Mouse (Mus musculus) stomach, embryonic 14.5 days (tissue): ENCODE measurements around the gene Mast4. TPM values are rescaled to one million over a fixed set of nuclear protein-coding genes. Genes with fewer than 3 reads are reported as not detected.

ENCODE experiments used
- ATAC-seq: fragments of 200-750 bp; cut with Nextera tagmentation; 2 replicates; pipeline ENCODE4 v1.8.0; 2017; ENCODE audit warnings: low read depth, moderate TSS enrichment; ENCODE audit not compliant: insufficient number of reproducible peaks, insufficient read depth, low FRiP score
- H3K27ac ChIP-seq: fragments of 300-500 bp; sonication (generic); 2 replicates; pipeline ENCODE4 v1.5.1; 2014; ENCODE audit warnings: mild to moderate bottlenecking, low read length, moderate library complexity, mixed read lengths
- H3K27me3 ChIP-seq: fragments of 300-500 bp; sonication (generic); 2 replicates; pipeline ENCODE4 v1.6.1; 2014; ENCODE audit warnings: low read length, control low read depth, mixed read lengths; ENCODE audit not compliant: control insufficient read depth, insufficient read depth
- H3K36me3 ChIP-seq: fragments of 300-500 bp; sonication (generic); 2 replicates; pipeline ENCODE4 v1.6.1; 2014; ENCODE audit warnings: mild to moderate bottlenecking, control low read depth, low read length, moderate library complexity, mixed read lengths; ENCODE audit not compliant: control insufficient read depth, insufficient read depth
- H3K4me1 ChIP-seq: fragments of 300-500 bp; sonication (generic); 2 replicates; pipeline ENCODE4 v1.6.1; 2014; ENCODE audit warnings: low read length, control low read depth, mixed read lengths; ENCODE audit not compliant: control insufficient read depth, insufficient read depth
- H3K4me2 ChIP-seq: fragments of 300-500 bp; sonication (generic); replicated peaks from 2 replicates; pipeline ENCODE4 v1.6.1; 2014; ENCODE audit warnings: low read depth, low read length, control low read depth
- H3K4me3 ChIP-seq: fragments of 300-500 bp; sonication (generic); 2 replicates; pipeline ENCODE4 v1.5.1; 2014; ENCODE audit warnings: low read depth, low read length, control low read depth
- H3K9ac ChIP-seq: fragments of 300-500 bp; sonication (generic); replicated peaks from 2 replicates; pipeline ENCODE4 v1.6.1; 2014; ENCODE audit warnings: low read depth, mild to moderate bottlenecking, control low read depth, low read length, moderate library complexity, mixed read lengths
- H3K9me3 ChIP-seq: fragments of 300-500 bp; sonication (generic); 2 replicates; pipeline ENCODE4 v1.6.1; 2016; ENCODE audit warnings: low read depth, low read length, control low read depth; ENCODE audit not compliant: control insufficient read depth
- WGBS: fragments of 180-500 bp; shearing (Covaris S2); extraction: QIAGEN DNeasy Blood & Tissue Kit; methylation state at CpG from one replicate; pipeline ENCODE4 v1.1.7; 2014; 5-methylcytosine and 5-hydroxymethylcytosine counted together
- polyA plus RNA-seq: library from polyadenylated mRNA; unstranded; fragments of >200 nt; fragmentation: Nextera tagmentation; extraction: Ambion mirVana; gene quantifications from 2 replicates; pipeline ENCODE4 v1.2.1, GENCODE M21; 2014

Gene Mast4
- polyA plus RNA-seq, 1 experiment from 2014 or later, result 48.0 TPM

GRCm38 (mm10) chr13:102786666-102787230 lies 547.5 kb downstream of the Mast4 start:
- Histone ChIP-seq H3K4me3 (no peak overlapping the region), H3K4me2 (no peak overlapping the region), H3K4me1 (no peaks in the 10 kb centered on the region), H3K27ac (no peak overlapping the region), H3K27me3 (no peaks in the 10 kb centered on the region), H3K9ac (no peak overlapping the region), H3K9me3 (no peaks in the 10 kb centered on the region), H3K36me3 (peaks cover 13% of the 10 kb centered on the region; the same call in 1 of the 2 replicates)
- 86% methylated on average over 10 of the region's 10 CpGs for WGBS
- no peak for ATAC-seq

- Histone ChIP-seq H3K9me3 (no peaks in the 10 kb centered on the region), H3K4me2 (no peak overlapping the region), H3K27me3 (no peaks in the 10 kb centered on the region), H3K9ac (no peak overlapping the region), H3K4me1 (no peaks in the 10 kb centered on the region), H3K36me3 (peaks cover 19% of the 10 kb centered on the region; the same call in 1 of the 2 replicates), H3K27ac (no peak overlapping the region), H3K4me3 (no peak overlapping the region)
- no peak for ATAC-seq
- WGBS, result 65% methylated on average over 7 of the region's 7 CpGs
Observed at GRCm38 (mm10) chr13:102783531-102784310, 550.6 kb downstream of the Mast4 start.

GRCm38 (mm10) chr13:102779275-102779674 lies 555.0 kb downstream of the Mast4 start:
- no peak for ATAC-seq
- Histone ChIP-seq H3K4me1 (no peaks in the 10 kb centered on the region), H3K27me3 (no peaks in the 10 kb centered on the region), H3K27ac (no peak overlapping the region), H3K36me3 (peaks cover 17% of the 10 kb centered on the region; the same call in 1 of the 2 replicates), H3K4me2 (no peak overlapping the region), H3K9ac (no peak overlapping the region), H3K9me3 (no peaks in the 10 kb centered on the region), H3K4me3 (no peak overlapping the region)
- 88% methylated on average over 3 of the region's 3 CpGs for WGBS

- no peak for ATAC-seq
- H3K27me3 ChIP-seq, result no peaks in the 10 kb centered on the region
- H3K9me3 ChIP-seq, result no peaks in the 10 kb centered on the region
- H3K4me2 ChIP-seq, result no peak overlapping the region
- H3K9ac ChIP-seq, result no peak overlapping the region
- WGBS, result 97% methylated on average over 3 of the region's 3 CpGs
- H3K4me3 ChIP-seq, result no peak overlapping the region
- no peaks in the 10 kb centered on the region for H3K4me1 ChIP-seq
- H3K36me3 ChIP-seq, result peaks cover 17% of the 10 kb centered on the region; the same call in 1 of the 2 replicates
- no peak overlapping the region for H3K27ac ChIP-seq
Observed at GRCm38 (mm10) chr13:102778859-102779258, 555.4 kb downstream of the Mast4 start.

- peaks cover 13% of the 10 kb centered on the region; the same call in 1 of the 2 replicates for H3K36me3 ChIP-seq
- no peak overlapping the region for H3K9ac ChIP-seq
- no peak overlapping the region for H3K27ac ChIP-seq
- no peaks in the 10 kb centered on the region for H3K9me3 ChIP-seq
- H3K27me3 ChIP-seq, result no peaks in the 10 kb centered on the region
- no peak for ATAC-seq
- no peak overlapping the region for H3K4me3 ChIP-seq
- no peaks in the 10 kb centered on the region for H3K4me1 ChIP-seq
- no peak overlapping the region for H3K4me2 ChIP-seq
- WGBS, result 79% methylated on average over 6 of the region's 6 CpGs
Observed at GRCm38 (mm10) chr13:102775506-102775905, 558.8 kb downstream of the Mast4 start.

GRCm38 (mm10) chr13:102774786-102775201 lies 559.5 kb downstream of the Mast4 start:
- H3K27ac ChIP-seq, result no peak overlapping the region
- H3K4me2 ChIP-seq, result no peak overlapping the region
- H3K9me3 ChIP-seq, result no peaks in the 10 kb centered on the region
- H3K36me3 ChIP-seq, result peaks cover 11% of the 10 kb centered on the region; the same call in 1 of the 2 replicates
- ATAC-seq, result no peak
- H3K27me3 ChIP-seq, result no peaks in the 10 kb centered on the region
- 70% methylated on average over 7 of the region's 7 CpGs for WGBS
- no peak overlapping the region for H3K9ac ChIP-seq
- no peaks in the 10 kb centered on the region for H3K4me1 ChIP-seq
- no peak overlapping the region for H3K4me3 ChIP-seq

- no peak for ATAC-seq
- H3K4me2 ChIP-seq, result no peak overlapping the region
- no peaks in the 10 kb centered on the region for H3K4me1 ChIP-seq
- H3K27ac ChIP-seq, result no peak overlapping the region
- H3K36me3 ChIP-seq, result peaks cover 6% of the 10 kb centered on the region; the same call in 1 of the 2 replicates
- H3K9ac ChIP-seq, result no peak overlapping the region
- no peaks in the 10 kb centered on the region for H3K9me3 ChIP-seq
- H3K4me3 ChIP-seq, result no peak overlapping the region
- H3K27me3 ChIP-seq, result no peaks in the 10 kb centered on the region
- WGBS, result 91% methylated on average over 9 of the region's 9 CpGs
Observed at GRCm38 (mm10) chr13:102773169-102773568, 561.1 kb downstream of the Mast4 start.

- Histone ChIP-seq H3K9me3 (no peaks in the 10 kb centered on the region), H3K4me2 (no peak overlapping the region), H3K36me3 (peaks cover 11% of the 10 kb centered on the region; the same call in 1 of the 2 replicates), H3K27me3 (no peaks in the 10 kb centered on the region), H3K4me1 (no peaks in the 10 kb centered on the region), H3K9ac (no peak overlapping the region), H3K4me3 (no peak overlapping the region), H3K27ac (no peak overlapping the region)
- WGBS, result 44% methylated on average over 8 of the region's 8 CpGs
- no peak for ATAC-seq
Observed at GRCm38 (mm10) chr13:102770194-102770593, 564.1 kb downstream of the Mast4 start.
